Mouse (Mus musculus) forebrain, embryonic 10.5 days (tissue): Measurements from ENCODE around the gene Zfp280d. TPM values are rescaled to one million over a fixed set of nuclear protein-coding genes. Genes with fewer than 3 reads are reported as not detected.

Experiments used
- DNase-seq: peaks from one replicate; pipeline ENCODE4 v3.0.0-alpha.2; 2017; ENCODE audit warnings: low spot score; ENCODE audit errors: extremely low spot score
- H3K27ac ChIP-seq: fragments of 300-500 bp; sonication (generic); 2 replicates; pipeline ENCODE4 v1.5.1; 2016; ENCODE audit warnings: mild to moderate bottlenecking
- H3K27me3 ChIP-seq: fragments of 300-500 bp; sonication (generic); 2 replicates; pipeline ENCODE4 v1.6.1; 2016; ENCODE audit warnings: mild to moderate bottlenecking; ENCODE audit not compliant: poor library complexity, severe bottlenecking
- H3K36me3 ChIP-seq: fragments of 300-500 bp; sonication (generic); replicated peaks from 2 replicates; pipeline ENCODE4 v1.6.1; 2016; ENCODE audit warnings: mild to moderate bottlenecking, moderate library complexity
- H3K4me1 ChIP-seq: fragments of 300-500 bp; sonication (generic); 2 replicates; pipeline ENCODE4 v1.6.1; 2016
- H3K4me3 ChIP-seq: fragments of 300-500 bp; sonication (generic); 2 replicates; pipeline ENCODE4 v1.5.1; 2016; ENCODE audit warnings: mild to moderate bottlenecking, moderate library complexity
- H3K9me3 ChIP-seq: fragments of 300-500 bp; sonication (generic); 2 replicates; pipeline ENCODE4 v1.6.1; 2016; ENCODE audit warnings: mild to moderate bottlenecking, moderate library complexity
- WGBS: fragments of 180-500 bp; shearing (Covaris S2); methylation state at CpG from one replicate; pipeline ENCODE4 v1.1.7; 2016; 5-methylcytosine and 5-hydroxymethylcytosine counted together
- polyA plus RNA-seq: library from polyadenylated mRNA; unstranded; fragments of >200 nt; fragmentation: Nextera tagmentation; extraction: Ambion mirVana; gene quantifications from 2 replicates; pipeline ENCODE4 v1.2.1, GENCODE M21; 2016

The Zfp280d gene
- polyA plus RNA-seq, 1 experiment from 2014 or later: 53.0 TPM

- DNase-seq: no peak
- 95% methylated on average over 4 of the region's 4 CpGs for WGBS
- no peak overlapping the region for H3K4me3 ChIP-seq
- peaks cover 48% of the 10 kb centered on the region for H3K36me3 ChIP-seq
- no peaks in the 10 kb centered on the region for H3K27me3 ChIP-seq
- H3K27ac ChIP-seq: no peak overlapping the region
- peaks cover 15% of the 10 kb centered on the region for H3K4me1 ChIP-seq
- H3K9me3 ChIP-seq: peaks cover 15% of the 10 kb centered on the region
Observed at GRCm38 (mm10) chr9:72279943-72280342, 5.3 kb downstream of the Zfp280d start.

- Histone ChIP-seq H3K27me3 (no peaks in the 10 kb centered on the region), H3K9me3 (peaks cover 11% of the 10 kb centered on the region), H3K4me1 (no peaks in the 10 kb centered on the region), H3K27ac (no peak overlapping the region), H3K4me3 (no peak overlapping the region), H3K36me3 (peaks cover 56% of the 10 kb centered on the region)
- DNase-seq: no peak
- WGBS: 88% methylated on average over 2 of the region's 2 CpGs
Observed at GRCm38 (mm10) chr9:72287696-72288095, 13.0 kb downstream of the Zfp280d start.

GRCm38 (mm10) chr9:72288210-72288609 is 13.6 kb downstream of the Zfp280d start:
- WGBS: 91% methylated on average over 2 of the region's 2 CpGs
- Histone ChIP-seq H3K36me3 (peaks cover 56% of the 10 kb centered on the region), H3K4me1 (no peaks in the 10 kb centered on the region), H3K27me3 (no peaks in the 10 kb centered on the region), H3K4me3 (no peak overlapping the region), H3K27ac (no peak overlapping the region), H3K9me3 (peaks cover 11% of the 10 kb centered on the region)
- DNase-seq: no peak

DNA sequence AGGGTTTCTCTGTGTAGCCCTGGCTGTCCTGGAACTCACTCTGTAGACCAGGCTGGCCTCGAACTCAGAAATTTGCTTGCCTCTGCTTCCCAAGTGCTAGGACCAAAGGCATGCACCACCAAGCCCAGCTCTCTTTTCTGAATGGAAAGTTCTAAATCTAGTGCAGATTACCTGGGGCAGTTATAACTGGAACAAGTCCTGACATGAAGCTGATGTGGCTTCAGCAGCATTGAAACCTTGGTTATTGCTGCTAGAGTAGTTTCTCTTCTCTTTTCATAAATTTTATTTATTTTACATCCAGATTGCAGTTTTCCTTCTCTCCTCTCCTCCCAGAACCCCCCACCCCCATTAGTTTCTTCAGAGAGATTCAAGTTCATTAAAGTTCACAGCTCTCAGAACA is 14.4 kb downstream of the Zfp280d start:
- DNase-seq: no peak
- 91% methylated on average over 1 of the region's 1 CpGs for WGBS
- Histone ChIP-seq H3K4me3 (no peak overlapping the region), H3K36me3 (peaks cover 50% of the 10 kb centered on the region), H3K4me1 (no peaks in the 10 kb centered on the region), H3K27me3 (no peaks in the 10 kb centered on the region), H3K27ac (no peak overlapping the region), H3K9me3 (peaks cover 2% of the 10 kb centered on the region; the same call in 1 of the 2 replicates)

DNA sequence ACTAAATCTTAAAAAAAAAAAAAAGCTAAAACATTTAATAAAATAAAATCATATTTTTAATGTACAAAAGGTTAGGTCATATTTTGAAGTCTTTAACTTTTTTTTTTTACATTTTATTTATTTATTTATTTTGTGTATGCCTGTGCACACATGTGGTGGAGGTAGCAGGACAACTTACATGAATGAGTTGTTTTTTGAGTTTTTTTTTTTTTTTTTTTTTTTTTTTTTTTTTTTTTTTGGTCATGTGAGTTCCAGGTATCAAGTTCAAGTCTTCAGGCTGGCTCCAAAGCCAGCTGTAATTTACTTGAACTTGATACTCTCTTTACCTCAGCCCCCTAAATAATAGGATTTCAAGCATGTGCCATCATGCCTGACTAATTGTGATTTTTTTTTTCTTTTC is 19.4 kb downstream of the Zfp280d start:
- H3K27me3 ChIP-seq: no peaks in the 10 kb centered on the region
- no peak overlapping the region for H3K27ac ChIP-seq
- H3K9me3 ChIP-seq: no peaks in the 10 kb centered on the region
- no peak for DNase-seq
- H3K4me3 ChIP-seq: no peak overlapping the region
- peaks cover 29% of the 10 kb centered on the region for H3K36me3 ChIP-seq
- no peaks in the 10 kb centered on the region for H3K4me1 ChIP-seq

- Histone ChIP-seq H3K36me3 (peaks cover 76% of the 10 kb centered on the region), H3K4me3 (no peak overlapping the region), H3K9me3 (no peaks in the 10 kb centered on the region), H3K27ac (no peak overlapping the region), H3K4me1 (no peaks in the 10 kb centered on the region), H3K27me3 (no peaks in the 10 kb centered on the region)
- 92% methylated on average over 2 of the region's 2 CpGs for WGBS
- DNase-seq: no peak
Observed at GRCm38 (mm10) chr9:72309765-72310164, 35.1 kb downstream of the Zfp280d start.

GRCm38 (mm10) chr9:72333221-72333620 is 58.6 kb downstream of the Zfp280d start:
- Histone ChIP-seq H3K9me3 (no peaks in the 10 kb centered on the region), H3K27ac (no peak overlapping the region), H3K36me3 (peaks cover 62% of the 10 kb centered on the region), H3K4me3 (no peak overlapping the region), H3K27me3 (no peaks in the 10 kb centered on the region), H3K4me1 (no peaks in the 10 kb centered on the region)
- 80% methylated on average over 2 of the region's 2 CpGs for WGBS
- no peak for DNase-seq

DNA sequence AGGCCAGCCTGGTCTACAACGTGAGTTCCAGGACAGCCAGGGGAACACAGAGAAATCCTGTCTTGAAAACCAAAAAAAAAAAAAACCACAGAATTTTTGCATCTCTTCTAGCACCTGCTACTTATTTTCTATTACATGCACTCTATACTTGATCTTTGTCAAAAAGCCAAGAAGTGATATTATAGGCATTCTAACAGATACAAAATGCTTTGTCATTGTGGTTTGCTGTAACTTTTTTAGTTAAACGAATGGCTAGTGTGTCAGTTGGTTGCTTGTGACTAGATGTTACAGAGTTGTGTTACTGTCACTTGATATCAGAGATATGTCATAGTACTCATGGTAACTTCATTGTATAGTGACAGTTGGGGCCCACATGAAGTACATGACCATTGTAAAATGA is 61.4 kb downstream of the Zfp280d start:
- DNase-seq: no peak
- no peak overlapping the region for H3K4me3 ChIP-seq
- no peak overlapping the region for H3K27ac ChIP-seq
- no peaks in the 10 kb centered on the region for H3K27me3 ChIP-seq
- H3K36me3 ChIP-seq: peaks cover 67% of the 10 kb centered on the region
- H3K9me3 ChIP-seq: no peaks in the 10 kb centered on the region
- WGBS: 89% methylated on average over 2 of the region's 2 CpGs
- H3K4me1 ChIP-seq: no peaks in the 10 kb centered on the region

- Histone ChIP-seq H3K27ac (no peak overlapping the region), H3K9me3 (no peaks in the 10 kb centered on the region), H3K36me3 (peaks cover 59% of the 10 kb centered on the region), H3K27me3 (no peaks in the 10 kb centered on the region), H3K4me3 (no peak overlapping the region), H3K4me1 (no peaks in the 10 kb centered on the region)
- 95% methylated on average over 2 of the region's 2 CpGs for WGBS
- DNase-seq: no peak
Observed at GRCm38 (mm10) chr9:72339119-72339518, 64.5 kb downstream of the Zfp280d start.

GRCm38 (mm10) chr9:72343844-72344243 is 69.2 kb downstream of the Zfp280d start:
- H3K4me3 ChIP-seq: no peak overlapping the region
- H3K36me3 ChIP-seq: peaks cover 62% of the 10 kb centered on the region
- no peak for DNase-seq

DNA sequence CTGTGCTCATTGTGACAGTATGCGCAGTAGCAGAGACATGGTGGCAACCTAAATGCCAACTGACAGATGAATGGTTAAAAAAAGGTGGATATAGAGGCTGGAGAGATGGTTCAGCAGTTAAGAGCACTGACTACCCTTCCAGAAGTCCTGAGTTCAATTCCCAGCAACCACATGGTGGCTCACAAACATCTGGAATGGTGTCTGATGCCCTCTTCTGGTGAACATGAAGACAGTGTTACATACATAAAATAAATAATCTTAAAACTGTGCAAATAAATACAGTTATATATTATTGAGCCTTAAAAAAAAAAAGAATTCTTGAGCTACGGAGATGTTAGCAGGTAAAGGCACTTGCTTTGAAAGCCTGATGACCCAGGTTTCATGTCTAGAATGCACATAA is 97.7 kb downstream of the Zfp280d start:
- Histone ChIP-seq H3K36me3 (peaks cover under 1% of the 10 kb centered on the region), H3K4me1 (no peaks in the 10 kb centered on the region), H3K4me3 (no peak overlapping the region), H3K27ac (no peak overlapping the region), H3K27me3 (no peaks in the 10 kb centered on the region), H3K9me3 (no peaks in the 10 kb centered on the region)
- 95% methylated on average over 2 of the region's 2 CpGs for WGBS
- no peak for DNase-seq

More at GRCm38 (mm10) chr9:72343844-72344243, 69.2 kb downstream of the Zfp280d start:
- H3K9me3 ChIP-seq: no peaks in the 10 kb centered on the region
- no peaks in the 10 kb centered on the region for H3K27me3 ChIP-seq
- no peaks in the 10 kb centered on the region for H3K4me1 ChIP-seq
- no peak overlapping the region for H3K27ac ChIP-seq

DNA sequence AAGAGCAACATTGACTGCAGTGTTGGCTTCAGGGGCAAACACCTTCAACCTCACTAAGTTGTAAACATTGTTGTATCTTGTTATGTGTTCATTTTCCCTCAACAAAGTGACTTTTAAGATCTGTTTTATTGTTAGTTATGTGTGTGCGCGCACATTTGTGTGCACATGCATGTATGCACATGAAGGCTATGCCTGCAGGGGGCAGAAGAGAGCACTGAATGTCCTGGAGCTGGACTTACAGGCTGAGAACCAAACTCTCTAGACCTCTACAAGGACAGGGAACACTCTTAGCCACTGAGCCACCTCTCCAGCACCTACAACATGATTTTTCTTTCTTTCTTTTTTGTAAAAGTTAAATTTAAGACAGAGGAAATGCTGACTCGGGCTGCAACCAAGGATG is 99.4 kb downstream of the Zfp280d start:
- H3K27me3 ChIP-seq: no peaks in the 10 kb centered on the region
- 98% methylated on average over 3 of the region's 3 CpGs for whole genome bisulfite sequencing

GRCm38 (mm10) chr9:72374996-72375395 is 100.3 kb downstream of the Zfp280d start:
- H3K27ac ChIP-seq: no peak overlapping the region
- H3K27me3 ChIP-seq: no peaks in the 10 kb centered on the region
- H3K9me3 ChIP-seq: no peaks in the 10 kb centered on the region
- no peaks in the 10 kb centered on the region for H3K4me1 ChIP-seq
- no peak for DNase-seq
- no peaks in the 10 kb centered on the region for H3K36me3 ChIP-seq
- H3K4me3 ChIP-seq: no peak overlapping the region
- 81% methylated on average over 4 of the region's 4 CpGs for WGBS

More for the DNA sequence above, 99.4 kb downstream of the Zfp280d start:
- DNase-seq: no peak
- H3K36me3 ChIP-seq: no peaks in the 10 kb centered on the region
- no peak overlapping the region for H3K27ac ChIP-seq
- H3K4me3 ChIP-seq: no peak overlapping the region
- H3K4me1 ChIP-seq: no peaks in the 10 kb centered on the region
- no peaks in the 10 kb centered on the region for H3K9me3 ChIP-seq

DNA sequence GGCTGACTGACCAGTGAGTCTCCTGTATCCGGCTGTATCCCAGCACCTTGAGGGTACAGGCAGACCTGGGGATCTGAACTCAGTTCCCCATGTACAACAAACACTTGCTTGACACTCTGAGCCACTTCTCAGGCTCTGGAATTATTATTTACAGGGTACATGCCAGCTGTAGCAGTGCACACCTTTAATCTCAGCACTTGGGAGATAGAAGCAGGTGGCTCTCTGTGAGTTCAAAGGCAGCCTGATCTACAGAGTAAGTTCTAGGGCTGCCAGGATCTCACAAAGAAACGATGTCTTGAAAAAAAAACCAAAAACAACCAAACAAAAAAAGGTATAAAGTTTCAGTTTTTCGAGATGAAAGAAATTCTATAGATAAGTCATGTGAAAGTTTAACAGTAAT is 101.0 kb downstream of the Zfp280d start:
- Histone ChIP-seq H3K9me3 (no peaks in the 10 kb centered on the region), H3K36me3 (no peaks in the 10 kb centered on the region), H3K27ac (no peak overlapping the region), H3K4me3 (no peak overlapping the region), H3K4me1 (no peaks in the 10 kb centered on the region), H3K27me3 (no peaks in the 10 kb centered on the region)
- 86% methylated on average over 3 of the region's 3 CpGs for WGBS
- no peak for DNase-seq
